In genomic region chr16:31424416-31425187, GRCm38 (mm10) we compare ENCODE assay signal across 15 mouse cellular contexts. TPM values are rescaled to one million over a fixed set of nuclear protein-coding genes. Genes with fewer than 3 reads are reported as not detected.
DNase-seq lines count a peak whose midpoint lies in the region; ATAC-seq and TF ChIP-seq lines count a peak whose summit lies in the region.
"Had no signal": no experiment of that assay in that cellular context is flagged by ENCODE, and none has a peak within 500 bp of the region (broad histone marks: within the 10 kb centered on the region; RNA-seq: fewer than 3 reads in every experiment).

No protein-coding gene starts in this region.

- no peak for TF ChIP-seq POLR2A in MEL (IDR thresholded peaks at IDR 0.05; ENCODE audit: control insufficient read depth in 1 of 2, insufficient read depth in 1 of 2, low read depth in 1 of 2, low read length in 2 of 2, poor library complexity in 1 of 2)

- TF ChIP-seq EP300 in MEL (IDR thresholded peaks at IDR 0.05; ENCODE audit: low read depth in 1 of 2, low read length in 2 of 2): peak in 1 of 2 experiments; percentile 48; a peak in 1 of 4 replicates

- no peak overlapping the region for H3K9ac ChIP-seq in MEL (ENCODE audit: control insufficient read depth, low read depth, low read length, poor library complexity, severe bottlenecking)
- H3K9ac ChIP-seq in liver, embryonic 13.5 days: peak overlapping the region; percentile 26; the same call in 1 of the 2 replicates
- no peak overlapping the region for H3K9ac ChIP-seq in hindbrain, embryonic 11.5 days (ENCODE audit: low read depth, low read length)
- H3K9ac ChIP-seq: heart, embryonic 13.5 days; limb, embryonic 12.5 days; midbrain, embryonic 13.5 days; neural tube, embryonic 15.5 days had no signal

- H3K4me2 ChIP-seq in liver, embryonic 13.5 days: peak overlapping the region; percentile 50
- H3K4me2 ChIP-seq in hindbrain, embryonic 11.5 days (replicated peaks; ENCODE audit: low read depth, low read length): no peak overlapping the region
- H3K4me2 ChIP-seq: heart, embryonic 13.5 days; limb, embryonic 12.5 days; midbrain, embryonic 13.5 days; neural tube, embryonic 15.5 days had no signal

- DNase-seq in cerebellum, adult 9-10 months: peak; percentile 40
- no peak for DNase-seq in cerebellum, adult 9-11 months
- peak; percentile 83 for DNase-seq in MEL (ENCODE audit: low read depth, low spot score)
- no peak for DNase-seq in liver, embryonic 13.5 days
- peak; percentile 33 for DNase-seq in thymus, postnatal 25 days
- DNase-seq in kidney, adult 11 months: no peak
- no peak for DNase-seq in hindbrain, embryonic 11.5 days (ENCODE audit: low spot score)
- no peak for DNase-seq in left cerebral cortex, adult 18-20 months (ENCODE audit: low spot score in 2 of 2)

- no peaks in the 10 kb centered on the region for H3K27me3 ChIP-seq in MEL (ENCODE audit: control insufficient read depth in 1 of 2, insufficient read depth in 2 of 2, low read length in 2 of 2)
- peaks cover 25% of the 10 kb centered on the region for H3K27me3 ChIP-seq in liver, embryonic 13.5 days
- peaks cover 15% of the 10 kb centered on the region for H3K27me3 ChIP-seq in hindbrain, embryonic 11.5 days (ENCODE audit: control insufficient read depth, insufficient read depth, low read length)
- H3K27me3 ChIP-seq: neural tube, embryonic 15.5 days had no signal

- peaks cover 7% of the 10 kb centered on the region for H3K79me2 ChIP-seq in MEL (ENCODE audit: control insufficient read depth, insufficient read depth, low read length, poor library complexity)

- 47% methylated on average over 4 of the region's 4 CpGs for WGBS in liver, embryonic 13.5 days (ENCODE audit: insufficient replicate concordance)
- WGBS in hindbrain, embryonic 11.5 days: 87% methylated on average over 4 of the region's 4 CpGs

- TF ChIP-seq RAD21 in MEL (IDR thresholded peaks at IDR 0.05; ENCODE audit: low read depth, low read length): no peak

- no peak for ATAC-seq in liver, embryonic 13.5 days (ENCODE audit: low read depth)
- no peak for ATAC-seq in hindbrain, embryonic 11.5 days (ENCODE audit: low FRiP score)
- ATAC-seq: forebrain, embryonic 14.5 days; hindbrain, postnatal 0 days; midbrain, embryonic 13.5 days had no signal

- H3K4me3 ChIP-seq in MEL (ENCODE audit: control insufficient read depth in 1 of 2, insufficient read depth in 1 of 2, low read depth in 2 of 2, low read length in 2 of 2): peak overlapping the region in 1 of 2 experiments; percentile 38; a peak in 1 of 4 replicates
- peak overlapping the region; percentile 35 for H3K4me3 ChIP-seq in liver, embryonic 13.5 days (replicated peaks)
- no peak overlapping the region for H3K4me3 ChIP-seq in hindbrain, embryonic 11.5 days (ENCODE audit: low read depth, low read length)
- H3K4me3 ChIP-seq: heart, embryonic 13.5 days; limb, embryonic 12.5 days; midbrain, embryonic 13.5 days; myocyte; neural tube, embryonic 15.5 days had no signal

- no peak for TF ChIP-seq CTCF in MEL (IDR thresholded peaks at IDR 0.05 in 2 of 3, conservative IDR thresholded peaks at IDR 0.05 in 1 of 3; ENCODE audit: control insufficient read depth in 1 of 3, insufficient read depth in 1 of 3, low read depth in 2 of 3, low read length in 3 of 3, poor library complexity in 1 of 3, severe bottlenecking in 1 of 3)

- peaks cover 12 to 29% of the 10 kb centered on the region in 2 experiments for H3K4me1 ChIP-seq in MEL (ENCODE audit: control insufficient read depth in 1 of 2, insufficient read depth in 2 of 2, low read length in 2 of 2)
- peaks cover 49% of the 10 kb centered on the region for H3K4me1 ChIP-seq in liver, embryonic 13.5 days (replicated peaks)
- H3K4me1 ChIP-seq in hindbrain, embryonic 11.5 days (replicated peaks; ENCODE audit: control insufficient read depth, insufficient read depth, low read length): no peaks in the 10 kb centered on the region

- H3K27ac ChIP-seq in MEL (ENCODE audit: control insufficient read depth, low read depth, low read length): peak overlapping the region; percentile 53
- peak overlapping the region; percentile 39 for H3K27ac ChIP-seq in liver, embryonic 13.5 days
- H3K27ac ChIP-seq in hindbrain, embryonic 11.5 days (ENCODE audit: low read depth, low read length): no peak overlapping the region
- H3K27ac ChIP-seq: heart, embryonic 13.5 days; hindbrain, postnatal 0 days; limb, embryonic 12.5 days; midbrain, embryonic 13.5 days; neural tube, embryonic 15.5 days had no signal

- H3K9me3 ChIP-seq in MEL (replicated peaks; ENCODE audit: insufficient read depth, low read length): no peaks in the 10 kb centered on the region
- H3K9me3 ChIP-seq in liver, embryonic 13.5 days (replicated peaks): no peaks in the 10 kb centered on the region
- no peaks in the 10 kb centered on the region for H3K9me3 ChIP-seq in hindbrain, embryonic 11.5 days (ENCODE audit: control insufficient read depth, low read length)
- H3K9me3 ChIP-seq: heart, embryonic 13.5 days; limb, embryonic 12.5 days; midbrain, embryonic 13.5 days; neural tube, embryonic 15.5 days had no signal

- H3K36me3 ChIP-seq in MEL (ENCODE audit: control insufficient read depth in 1 of 2, insufficient read depth in 2 of 2, low read length in 2 of 2): peaks cover 0 to 24% of the 10 kb centered on the region in 2 experiments; a peak in 2 of 4 replicates
- H3K36me3 ChIP-seq in liver, embryonic 13.5 days: no peaks in the 10 kb centered on the region
- H3K36me3 ChIP-seq in hindbrain, embryonic 11.5 days (ENCODE audit: control insufficient read depth, insufficient read depth, low read length): no peaks in the 10 kb centered on the region
- H3K36me3 ChIP-seq: heart, embryonic 13.5 days; limb, embryonic 12.5 days; midbrain, embryonic 13.5 days; neural tube, embryonic 15.5 days had no signal

TF ChIP-seq in MEL, 35 proteins besides CTCF, POLR2A, EP300 and RAD21:
- peak; percentile 39; the same call in 1 of the 2 replicates for TF ChIP-seq SIN3A (IDR thresholded peaks at IDR 0.05; ENCODE audit: low read length)
- no peak; the same call in 1 of the 2 replicates for TF ChIP-seq MXI1 (IDR thresholded peaks at IDR 0.05; ENCODE audit: low read depth, low read length)
- 0 out of 2 replicates have a peak, but pooled peaks have one; percentile 20 for TF ChIP-seq HCFC1 (IDR thresholded peaks at IDR 0.05; ENCODE audit: low read depth, low read length)
- TF ChIP-seq TBP (IDR thresholded peaks at IDR 0.05; ENCODE audit: low read depth, low read length): 0 out of 2 replicates have a peak, but pooled peaks have one; percentile 12
- TF ChIP-seq TCF12 (IDR thresholded peaks at IDR 0.05; ENCODE audit: low read depth, low read length): 0 out of 2 replicates have a peak, but pooled peaks have one; percentile 22
- TF ChIP-seq ETS1 (IDR thresholded peaks at IDR 0.05; ENCODE audit: low read depth, low read length): no peak; the same call in 1 of the 2 replicates

RNA-seq across cellular contexts. Expression of gene Bdh1, which starts 2.5 kb away (rescaled TPM):
- 67.5 and 73.4 TPM in 2 replicates for total RNA-seq in MEL (2012; rRNA removed)
- polyA plus RNA-seq in MEL (2012; ENCODE audit: insufficient read depth in 1 of 2, insufficient read length in 2 of 2, low read depth in 1 of 2, low replicate concordance in 2 of 2, missing spikeins in 1 of 2): 100 to 1,000 TPM in 1 of 2 experiments, not detected in 1; 187 TPM
- 56.7 and 61.3 TPM in 2 replicates for polyA plus RNA-seq in liver, embryonic 13.5 days (2015; fragmentation: Nextera tagmentation; extraction: Ambion mirVana)
- 33.4 and 35.6 TPM in 2 replicates for polyA plus RNA-seq in hindbrain, embryonic 11.5 days (2014; fragmentation: Nextera tagmentation; extraction: Ambion mirVana)
- total RNA-seq in left cerebral cortex, adult 18-20 months (2021): 10 to 100 TPM; 91.8 to 98.9 TPM

Comparison
In these comparisons a context has a peak if more than half of its experiments do, and no peak if none do; other contexts are left out.
1. DNase-seq: peak in cerebellum, adult 9-10 months (single experiment), MEL (single experiment) and thymus, postnatal 25 days (single experiment); none in cerebellum, adult 9-11 months (single experiment), liver, embryonic 13.5 days (single experiment), kidney, adult 11 months (single experiment), hindbrain, embryonic 11.5 days (single experiment) and left cerebral cortex, adult 18-20 months (0 of 2).